In genomic region chr8:103846382-103846976, GRCm38 (mm10) we compare ENCODE assay signal across 16 mouse cellular contexts.
DNase-seq lines count a peak whose midpoint lies in the region; ATAC-seq and TF ChIP-seq lines count a peak whose summit lies in the region.
"Had no signal": no experiment of that assay in that cellular context is flagged by ENCODE, and none has a peak within 500 bp of the region (broad histone marks: within the 10 kb centered on the region; RNA-seq: fewer than 3 reads in every experiment).

No protein-coding gene starts in this region.

- no peak for TF ChIP-seq CTCF in stomach, postnatal 0 days (IDR thresholded peaks at IDR 0.05; ENCODE audit: low read depth)

- H3K9ac ChIP-seq in midbrain, embryonic 15.5 days, result no peak overlapping the region
- H3K9ac ChIP-seq in midbrain, embryonic 11.5 days (ENCODE audit: low read length), result no peak overlapping the region
- no peak overlapping the region for H3K9ac ChIP-seq in intestine, embryonic 15.5 days
- H3K9ac ChIP-seq in stomach, postnatal 0 days (ENCODE audit: low read length), result no peak overlapping the region
- H3K9ac ChIP-seq: heart, embryonic 15.5 days; hindbrain, embryonic 13.5 days; liver, embryonic 12.5 days had no signal

- peak overlapping the region; percentile 16; the same call in 1 of the 2 replicates for H3K27ac ChIP-seq in midbrain, embryonic 15.5 days
- no peak overlapping the region for H3K27ac ChIP-seq in midbrain, embryonic 11.5 days (ENCODE audit: low read depth, low read length)
- no peak overlapping the region for H3K27ac ChIP-seq in intestine, embryonic 15.5 days
- H3K27ac ChIP-seq in stomach, postnatal 0 days (replicated peaks), result no peak overlapping the region
- H3K27ac ChIP-seq: heart, embryonic 15.5 days; hindbrain, embryonic 13.5 days; liver, embryonic 12.5 days had no signal

- ATAC-seq in midbrain, embryonic 15.5 days (replicated peaks), result no peak
- no peak for ATAC-seq in midbrain, embryonic 11.5 days (ENCODE audit: low FRiP score)
- ATAC-seq in intestine, embryonic 15.5 days, result peak; percentile 63; the same call in 1 of the 2 replicates
- 0 out of 2 replicates have a peak, but pooled peaks have one; percentile 10 for ATAC-seq in stomach, postnatal 0 days (ENCODE audit: low FRiP score, low TSS enrichment)
- ATAC-seq: liver, embryonic 12.5 days; Patski had no signal

- TF ChIP-seq EP300 in stomach, postnatal 0 days (optimal IDR thresholded peaks at IDR 0.05), result no peak

- no peak overlapping the region for H3K4me2 ChIP-seq in midbrain, embryonic 15.5 days
- no peak overlapping the region for H3K4me2 ChIP-seq in midbrain, embryonic 11.5 days
- H3K4me2 ChIP-seq in intestine, embryonic 15.5 days (replicated peaks), result no peak overlapping the region
- no peak overlapping the region for H3K4me2 ChIP-seq in stomach, postnatal 0 days (replicated peaks; ENCODE audit: low read depth)
- H3K4me2 ChIP-seq: heart, embryonic 15.5 days; hindbrain, embryonic 13.5 days; liver, embryonic 12.5 days had no signal

- H3K27me3 ChIP-seq in midbrain, embryonic 15.5 days (replicated peaks), result no peaks in the 10 kb centered on the region
- no peaks in the 10 kb centered on the region for H3K27me3 ChIP-seq in midbrain, embryonic 11.5 days (ENCODE audit: control insufficient read depth, insufficient read depth, low read length)
- H3K27me3 ChIP-seq in intestine, embryonic 15.5 days (replicated peaks), result no peaks in the 10 kb centered on the region
- no peaks in the 10 kb centered on the region for H3K27me3 ChIP-seq in stomach, postnatal 0 days (ENCODE audit: control insufficient read depth, insufficient read depth, low read length)
- H3K27me3 ChIP-seq: heart, embryonic 15.5 days; hindbrain, embryonic 13.5 days; liver, embryonic 12.5 days; Patski had no signal

- H3K9me3 ChIP-seq in midbrain, embryonic 15.5 days, result no peaks in the 10 kb centered on the region
- no peaks in the 10 kb centered on the region for H3K9me3 ChIP-seq in midbrain, embryonic 11.5 days (ENCODE audit: control insufficient read depth, low read length)
- H3K9me3 ChIP-seq in intestine, embryonic 15.5 days, result no peaks in the 10 kb centered on the region
- H3K9me3 ChIP-seq in stomach, postnatal 0 days (ENCODE audit: control insufficient read depth, low read length), result no peaks in the 10 kb centered on the region
- H3K9me3 ChIP-seq: heart, embryonic 15.5 days; hindbrain, embryonic 13.5 days; liver, embryonic 12.5 days had no signal

- no peak overlapping the region for H3K4me3 ChIP-seq in midbrain, embryonic 15.5 days
- H3K4me3 ChIP-seq in midbrain, embryonic 11.5 days (ENCODE audit: low read depth, low read length), result no peak overlapping the region
- H3K4me3 ChIP-seq in intestine, embryonic 15.5 days (replicated peaks), result no peak overlapping the region
- H3K4me3 ChIP-seq in stomach, postnatal 0 days (ENCODE audit: low read depth, low read length), result no peak overlapping the region
- H3K4me3 ChIP-seq: heart, embryonic 15.5 days; hindbrain, embryonic 13.5 days; liver, embryonic 12.5 days; myocyte had no signal

- H3K36me3 ChIP-seq in midbrain, embryonic 15.5 days (replicated peaks), result no peaks in the 10 kb centered on the region
- H3K36me3 ChIP-seq in midbrain, embryonic 11.5 days (ENCODE audit: control insufficient read depth, insufficient read depth, low read length), result no peaks in the 10 kb centered on the region
- H3K36me3 ChIP-seq in intestine, embryonic 15.5 days, result no peaks in the 10 kb centered on the region
- H3K36me3 ChIP-seq in stomach, postnatal 0 days (ENCODE audit: control insufficient read depth, insufficient read depth, low read length), result no peaks in the 10 kb centered on the region
- H3K36me3 ChIP-seq: heart, embryonic 15.5 days; hindbrain, embryonic 13.5 days; liver, embryonic 12.5 days had no signal

- 0 out of 2 replicates have a peak, but pooled peaks cover 3% of the 10 kb centered on the region for H3K4me1 ChIP-seq in midbrain, embryonic 15.5 days
- H3K4me1 ChIP-seq in midbrain, embryonic 11.5 days (ENCODE audit: control insufficient read depth, insufficient read depth, low read length), result no peaks in the 10 kb centered on the region
- H3K4me1 ChIP-seq in intestine, embryonic 15.5 days (replicated peaks), result no peaks in the 10 kb centered on the region
- 0 out of 2 replicates have a peak, but pooled peaks cover 2% of the 10 kb centered on the region for H3K4me1 ChIP-seq in stomach, postnatal 0 days (replicated peaks; ENCODE audit: control insufficient read depth, insufficient read depth)
- H3K4me1 ChIP-seq: hindbrain, embryonic 13.5 days; liver, embryonic 12.5 days had no signal

- DNase-seq in heart, adult 11 months, result peak; percentile 51
- no peak for DNase-seq in heart, adult 8-10 months (ENCODE audit: low spot score)
- no peak for DNase-seq in midbrain, embryonic 11.5 days (ENCODE audit: low spot score, missing footprints)
- no peak for DNase-seq in stomach, postnatal 0 days (ENCODE audit: low spot score)
- DNase-seq in liver, result no peak
- DNase-seq: adrenal gland, postnatal 36 days; cerebellum, postnatal 14 days; kidney, adult 9 months; thymus, postnatal 14 days had no signal

- WGBS in midbrain, embryonic 15.5 days, result 55% methylated on average over 10 of the region's 10 CpGs
- WGBS in midbrain, embryonic 11.5 days, result 81% methylated on average over 10 of the region's 10 CpGs
- 20% methylated on average over 10 of the region's 10 CpGs for WGBS in intestine, embryonic 15.5 days
- 12% methylated on average over 10 of the region's 10 CpGs for WGBS in stomach, postnatal 0 days

Comparison
In these comparisons a context has a peak if more than half of its experiments do, and no peak if none do; other contexts are left out.
1. ATAC-seq: peak in intestine, embryonic 15.5 days (single experiment) and stomach, postnatal 0 days (single experiment); none in midbrain, embryonic 15.5 days (single experiment) and midbrain, embryonic 11.5 days (single experiment).